Mouse (Mus musculus): ENCODE data around the gene Amn.
A peak's percentile ranks its signal among the peaks of the same experiment; 100 is the strongest.

The Amn gene

DNA sequence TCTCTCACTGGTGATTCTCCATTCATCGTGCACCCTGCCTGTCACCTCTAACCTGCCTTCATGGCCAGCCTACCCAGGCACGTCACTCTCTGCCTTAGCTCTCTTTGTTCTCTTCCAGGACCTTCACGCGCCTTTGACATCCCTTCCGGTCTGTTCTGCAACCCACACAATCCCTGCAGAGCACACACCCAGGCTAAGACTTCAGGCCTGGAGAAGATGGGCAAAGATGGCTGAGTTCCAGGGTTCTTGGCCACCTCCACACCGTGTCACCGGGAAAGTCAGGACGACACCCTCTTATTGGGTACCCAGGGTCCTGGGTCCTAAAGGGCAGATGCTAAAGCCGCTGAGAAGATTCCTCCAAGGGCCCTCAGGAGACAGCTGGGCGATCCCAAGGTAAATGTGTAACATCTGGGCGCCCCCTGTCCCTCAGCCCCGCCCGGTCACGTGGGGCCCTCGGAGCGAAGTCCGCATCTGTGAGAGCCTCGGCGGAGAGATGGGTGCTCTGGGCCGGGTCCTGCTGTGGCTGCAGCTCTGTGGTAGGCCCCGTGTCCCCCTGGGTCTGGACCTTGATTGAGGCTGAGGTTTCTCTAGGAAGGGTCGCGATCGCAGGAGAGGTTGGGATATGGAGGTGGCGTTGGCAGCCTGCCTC, at the start of gene Amn:
Amn (plus strand) TSS at position 467 of the 649 bp plus-strand sequence.
- no peak for DNase-seq (ENCODE audit: low spot score in 2 of 2)

DNA sequence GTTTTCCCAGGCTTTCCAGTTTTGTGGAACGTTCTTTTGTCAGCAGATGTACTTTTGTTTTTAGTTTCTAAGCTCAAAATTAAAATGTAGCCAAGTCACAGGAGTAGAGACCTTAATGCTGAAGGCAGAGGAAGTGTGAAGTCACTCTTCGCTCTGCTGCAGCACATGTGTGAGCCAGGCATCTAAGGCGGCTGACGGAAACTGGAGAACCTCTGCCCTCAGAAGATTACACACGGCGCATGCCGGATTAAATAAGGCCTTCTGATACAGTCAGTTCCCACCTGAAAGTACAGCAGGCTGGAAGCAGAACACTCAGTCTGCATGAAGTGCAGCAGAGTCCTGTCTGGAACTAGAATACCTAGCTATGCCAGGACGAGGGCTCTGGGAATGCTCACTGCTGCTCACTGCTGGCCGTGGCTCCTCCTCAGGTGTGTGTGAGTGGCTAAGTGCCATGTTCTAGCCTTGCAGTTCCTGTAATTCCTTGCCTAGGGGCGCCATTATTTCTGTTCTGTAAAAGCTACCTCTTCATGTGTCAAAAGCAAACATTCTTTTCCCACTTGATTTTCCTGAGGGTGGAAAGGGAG, 45.6 kb upstream of the Amn start:
- DNase-seq (ENCODE audit: low spot score in 2 of 2), result no peak

DNA sequence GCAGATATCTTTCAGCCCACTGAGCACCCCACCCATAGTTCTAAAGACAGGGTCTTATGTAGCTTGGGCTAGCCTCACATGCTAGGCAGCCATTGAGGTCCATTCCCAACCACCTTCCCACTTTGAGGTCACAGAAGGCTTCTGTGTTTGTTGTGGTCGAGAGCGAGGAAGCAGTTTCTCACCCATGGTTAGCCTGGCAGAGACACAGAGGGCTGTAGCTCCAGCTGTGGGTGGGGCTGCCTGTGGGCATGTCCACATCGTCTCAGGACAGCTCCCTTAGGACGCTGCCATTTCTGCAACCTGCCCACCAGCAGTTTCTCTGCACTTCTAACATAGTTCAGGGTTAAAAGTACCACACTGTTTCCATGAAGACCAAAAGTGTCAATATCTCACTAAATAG, 43.5 kb upstream of the Amn start:
- DNase-seq (ENCODE audit: low spot score in 2 of 2), result no peak

DNA sequence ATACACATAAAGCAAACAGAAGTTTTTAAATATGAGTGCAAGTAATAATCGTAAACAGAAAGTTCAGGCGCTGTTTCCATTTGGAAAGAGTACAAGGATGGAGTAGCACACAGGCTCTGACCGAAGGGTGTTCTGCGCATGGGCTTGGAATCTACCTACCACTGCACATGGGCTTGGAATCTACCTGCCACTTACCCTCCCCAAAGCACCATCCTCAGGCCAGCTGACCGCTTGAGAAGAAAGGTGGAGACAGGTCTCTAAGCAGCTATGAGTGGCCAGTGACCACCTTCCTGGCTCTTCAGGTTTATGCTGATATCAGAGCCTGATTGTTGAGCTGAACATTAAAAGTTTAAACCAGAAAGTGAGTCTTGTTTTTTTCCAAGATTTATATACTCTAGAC, 42.4 kb upstream of the Amn start:
- DNase-seq (ENCODE audit: low spot score in 2 of 2), result no peak

DNA sequence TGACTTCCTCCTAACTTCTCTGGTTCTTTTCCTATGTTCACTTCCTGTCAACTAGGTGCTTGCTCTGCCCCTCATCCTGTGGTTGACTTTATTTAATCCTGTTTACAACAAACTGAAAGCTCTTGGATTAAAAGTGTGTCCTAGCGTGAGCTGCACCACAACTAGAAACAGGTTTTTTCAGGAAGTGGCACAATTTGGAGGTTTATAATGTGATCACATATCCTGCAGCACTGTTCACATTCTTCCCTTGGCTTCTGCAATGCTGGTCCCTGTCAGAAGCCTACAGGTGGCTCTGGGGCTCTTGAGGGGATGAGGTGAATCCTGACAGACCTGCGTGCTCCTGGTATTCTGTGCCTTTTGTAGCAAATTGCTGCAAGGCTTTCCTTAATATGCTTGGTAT, 40.1 kb upstream of the Amn start:
- DNase-seq (ENCODE audit: low spot score in 2 of 2), result no peak

DNA sequence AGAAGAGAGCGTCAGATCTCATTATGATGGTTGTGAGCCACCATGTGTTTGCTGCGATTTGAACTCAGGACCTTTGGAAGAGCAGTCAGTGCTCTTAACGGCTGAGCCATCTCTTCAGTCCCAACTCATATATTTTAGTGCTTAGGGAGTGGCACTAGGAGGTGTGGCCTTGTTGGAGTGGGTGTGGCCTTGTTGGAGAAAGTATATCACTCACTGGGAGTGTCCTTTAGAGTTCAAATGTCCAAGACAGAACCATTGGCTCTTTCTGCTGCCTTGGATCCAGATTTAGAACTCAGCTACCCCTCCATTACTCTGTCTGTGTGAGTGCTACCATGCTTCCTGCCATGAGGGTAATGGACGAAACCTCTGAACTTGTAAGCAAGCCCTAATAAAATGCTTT, 37.1 kb upstream of the Amn start:
- DNase-seq (ENCODE audit: low spot score in 2 of 2), result no peak

DNA sequence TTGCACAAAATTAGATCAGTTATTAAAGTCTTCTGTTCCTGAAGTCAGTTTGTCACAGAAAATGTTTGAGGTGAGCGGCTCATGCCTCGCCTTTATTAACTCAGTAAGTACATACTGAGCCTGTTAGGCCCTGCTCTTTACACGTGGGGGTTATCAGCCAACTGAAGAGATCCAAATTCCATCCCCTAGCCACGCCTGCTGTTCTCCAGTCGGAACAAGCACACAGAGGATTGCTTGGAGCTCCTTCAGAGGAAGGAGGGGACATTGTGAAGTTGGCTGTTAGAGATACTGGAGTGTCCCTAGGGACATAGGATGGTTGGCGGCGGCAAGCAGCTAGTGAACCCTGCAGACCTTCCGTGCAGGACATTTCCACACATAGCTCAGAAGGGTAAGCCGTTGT, 36.5 kb upstream of the Amn start:
- DNase-seq (ENCODE audit: low spot score in 2 of 2), result no peak

DNA sequence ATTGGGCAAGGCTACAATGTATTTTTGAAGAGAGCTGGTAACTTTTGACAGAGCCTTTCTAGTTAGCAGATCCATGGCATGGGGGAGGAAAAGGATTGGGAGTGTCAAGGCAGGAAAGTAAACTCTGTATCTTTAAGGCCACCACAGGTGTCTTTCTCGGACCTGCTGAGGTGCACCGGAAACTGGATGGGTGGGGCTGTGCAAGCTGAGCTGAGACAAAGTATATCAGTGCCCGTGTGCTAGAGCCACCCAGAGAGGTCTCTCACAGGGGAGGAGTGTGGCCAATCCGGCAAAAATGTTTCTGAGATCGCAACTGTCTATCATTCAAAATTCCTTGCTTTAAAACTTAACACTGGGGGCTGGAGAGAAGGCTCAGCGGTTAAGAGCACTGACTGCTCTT, 35.3 kb upstream of the Amn start:
- no peak for DNase-seq (ENCODE audit: low spot score in 2 of 2)

DNA sequence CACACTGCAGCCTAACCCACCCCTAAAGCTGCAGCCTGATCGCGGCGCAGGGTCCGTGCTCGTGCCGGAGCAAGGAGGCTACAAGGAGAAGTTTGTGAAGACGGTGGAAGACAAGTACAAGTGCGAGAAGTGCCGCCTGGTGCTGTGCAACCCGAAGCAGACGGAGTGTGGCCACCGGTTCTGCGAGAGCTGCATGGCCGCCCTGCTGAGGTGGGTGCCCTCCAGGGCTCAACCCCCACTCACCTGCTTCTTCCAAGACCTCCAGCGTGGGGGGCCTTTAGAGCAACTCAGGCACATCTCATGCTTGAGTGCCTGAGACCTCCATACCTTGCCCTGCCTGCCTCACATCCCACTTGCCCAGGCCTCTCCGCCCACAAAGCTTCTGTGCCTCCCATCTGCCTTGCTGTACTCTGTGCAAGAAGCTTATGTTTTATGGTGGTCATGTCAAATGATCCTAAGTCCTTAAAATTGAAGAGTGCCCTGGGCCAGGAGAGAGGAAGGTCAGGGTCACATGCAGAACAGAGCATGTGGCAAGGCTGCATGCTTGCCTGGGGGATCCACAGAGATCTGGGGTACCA, 33.2 kb upstream of the Amn start:
- DNase-seq (ENCODE audit: low spot score in 2 of 2), result peak; percentile 29 to 40

DNA sequence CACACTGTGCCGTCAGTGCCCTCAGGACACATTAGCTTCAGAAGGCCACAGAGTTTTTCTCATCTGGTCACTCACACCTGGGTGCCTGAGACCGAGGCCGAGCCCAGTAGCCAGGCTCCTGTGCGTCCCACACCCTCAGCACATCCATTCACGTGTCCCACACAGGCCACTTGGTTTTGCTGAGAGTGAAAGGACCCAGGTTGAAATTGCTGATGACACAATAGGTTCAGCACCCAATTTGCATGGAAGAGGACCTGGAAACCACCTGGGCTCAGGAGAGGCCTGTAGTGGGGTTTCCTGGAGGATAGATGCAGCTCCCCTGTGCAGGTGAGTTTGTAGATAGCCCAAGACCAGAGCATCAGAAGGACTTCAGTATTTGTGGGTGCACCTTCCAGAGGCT, 32.5 kb upstream of the Amn start:
- DNase-seq (ENCODE audit: low spot score in 2 of 2), result no peak

DNA sequence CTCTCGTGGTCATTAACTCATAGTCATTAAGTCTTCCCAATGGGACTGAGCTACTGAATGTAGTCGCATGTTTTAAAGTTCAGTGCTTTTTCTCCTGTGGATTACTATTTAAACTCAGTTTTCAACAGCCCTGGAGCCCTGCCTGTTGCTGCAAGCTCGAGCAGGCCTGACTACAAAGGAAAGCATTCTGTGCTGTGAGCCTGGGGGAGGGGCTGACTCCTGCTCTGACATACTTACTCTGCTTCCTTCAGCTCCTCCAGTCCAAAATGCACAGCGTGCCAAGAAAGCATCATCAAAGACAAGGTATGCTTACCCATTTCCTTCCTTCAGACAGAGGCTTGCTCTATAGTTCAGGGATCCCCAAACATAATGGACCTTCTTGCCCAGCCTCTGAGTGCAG, 32.1 kb upstream of the Amn start:
- DNase-seq (ENCODE audit: low spot score in 2 of 2), result peak in 1 of 2 experiments; percentile 40

DNA sequence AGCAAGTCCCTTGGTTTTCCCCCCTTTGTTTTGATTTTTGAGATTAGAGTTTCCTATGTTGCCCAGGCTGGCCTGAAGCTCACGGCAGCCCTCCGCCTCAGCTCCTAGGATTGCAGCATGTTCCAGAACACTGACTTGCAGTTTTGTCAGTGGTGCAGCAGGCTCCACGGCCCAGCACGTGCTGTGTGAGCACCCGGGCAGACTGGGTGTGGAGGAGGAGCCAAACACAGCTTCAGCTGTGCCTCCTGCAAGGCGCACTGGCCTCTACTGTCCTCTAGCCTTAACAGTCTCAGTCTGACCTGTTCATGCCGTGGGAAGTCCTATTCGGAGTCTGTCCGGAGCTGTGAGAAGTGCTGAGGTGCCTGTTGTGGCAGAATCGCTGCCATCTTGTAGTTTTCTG, 31.0 kb upstream of the Amn start:
- DNase-seq (ENCODE audit: low spot score in 2 of 2), result no peak

DNA sequence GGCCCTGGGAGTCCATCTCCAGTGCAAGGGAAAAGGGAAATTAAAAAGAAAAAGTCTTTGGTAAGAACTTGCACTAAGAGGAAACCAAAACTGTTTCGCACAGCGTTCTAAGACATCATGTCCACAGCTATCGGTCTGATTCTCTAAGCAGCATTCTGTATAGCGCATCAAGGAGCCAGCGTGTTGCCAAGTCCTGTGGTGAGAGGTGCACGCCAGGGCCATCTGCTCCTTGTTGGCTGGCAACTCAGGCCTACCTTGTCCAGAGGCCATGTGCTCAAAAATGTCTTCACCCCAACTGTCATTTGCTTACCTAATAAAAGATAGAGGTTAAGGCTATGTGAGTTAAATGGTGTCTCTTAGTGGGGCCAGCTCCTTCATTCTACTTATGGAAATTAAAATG, 29.0 kb upstream of the Amn start:
- no peak for DNase-seq (ENCODE audit: low spot score in 2 of 2)

DNA sequence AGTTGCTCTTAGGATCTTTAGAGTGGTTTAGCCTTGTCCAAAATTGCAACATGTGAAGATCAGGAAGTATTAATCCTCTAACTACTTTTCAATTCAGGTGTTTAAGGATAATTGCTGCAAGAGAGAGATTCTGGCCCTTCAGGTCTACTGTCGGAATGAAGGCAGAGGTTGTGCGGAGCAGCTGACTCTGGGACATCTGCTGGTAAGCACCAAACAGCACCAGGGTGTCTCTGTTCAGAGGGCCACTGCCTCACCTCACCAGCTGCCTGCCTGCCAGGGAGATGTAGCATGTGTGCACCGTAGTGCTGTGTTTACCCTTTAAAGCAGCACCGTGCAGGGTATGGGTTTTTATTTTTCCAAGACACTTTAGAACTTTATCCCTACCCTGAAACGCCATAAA, 28.5 kb upstream of the Amn start:
- no peak for DNase-seq (ENCODE audit: low spot score in 2 of 2)

DNA sequence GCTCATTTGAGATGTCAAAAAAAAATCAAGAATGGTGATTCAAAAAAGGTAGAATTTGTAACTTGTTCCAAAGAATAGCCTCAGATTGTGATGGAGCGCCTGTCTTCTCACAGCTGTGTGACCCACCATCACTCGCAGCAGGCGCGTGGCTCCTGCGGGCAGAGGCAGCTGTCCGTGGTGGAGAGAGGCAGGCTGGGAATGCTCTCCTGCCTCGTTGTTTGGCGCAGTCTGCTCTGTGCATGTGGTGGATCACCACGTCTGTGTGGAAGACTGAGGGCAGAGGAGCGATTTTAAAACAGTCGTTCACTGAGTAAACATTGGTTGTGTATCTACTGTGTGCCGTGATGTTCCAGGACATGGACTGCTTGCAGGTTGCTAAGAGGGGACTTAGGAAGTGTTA, 27.2 kb upstream of the Amn start:
- DNase-seq (ENCODE audit: low spot score in 2 of 2), result no peak

DNA sequence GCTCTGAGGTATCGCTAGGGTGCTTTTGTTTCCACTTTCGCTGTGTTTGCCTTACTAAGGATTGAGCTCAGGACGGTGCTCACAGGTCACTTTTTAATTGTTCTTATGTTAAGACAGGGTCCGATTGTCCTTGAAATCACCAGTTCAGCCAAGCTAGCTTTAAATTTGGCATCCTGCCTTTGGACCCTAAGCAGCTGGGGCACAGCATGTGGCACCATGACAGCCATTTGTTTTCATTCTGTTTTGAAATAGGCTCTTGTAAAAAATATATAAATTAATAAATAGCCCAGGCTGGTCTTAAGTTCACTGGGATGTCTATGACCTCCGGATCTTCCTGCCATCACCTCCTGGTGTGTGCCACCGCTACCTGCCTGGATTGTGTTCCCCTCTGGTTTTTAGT, 25.8 kb upstream of the Amn start:
- no peak for DNase-seq (ENCODE audit: low spot score in 2 of 2)

DNA sequence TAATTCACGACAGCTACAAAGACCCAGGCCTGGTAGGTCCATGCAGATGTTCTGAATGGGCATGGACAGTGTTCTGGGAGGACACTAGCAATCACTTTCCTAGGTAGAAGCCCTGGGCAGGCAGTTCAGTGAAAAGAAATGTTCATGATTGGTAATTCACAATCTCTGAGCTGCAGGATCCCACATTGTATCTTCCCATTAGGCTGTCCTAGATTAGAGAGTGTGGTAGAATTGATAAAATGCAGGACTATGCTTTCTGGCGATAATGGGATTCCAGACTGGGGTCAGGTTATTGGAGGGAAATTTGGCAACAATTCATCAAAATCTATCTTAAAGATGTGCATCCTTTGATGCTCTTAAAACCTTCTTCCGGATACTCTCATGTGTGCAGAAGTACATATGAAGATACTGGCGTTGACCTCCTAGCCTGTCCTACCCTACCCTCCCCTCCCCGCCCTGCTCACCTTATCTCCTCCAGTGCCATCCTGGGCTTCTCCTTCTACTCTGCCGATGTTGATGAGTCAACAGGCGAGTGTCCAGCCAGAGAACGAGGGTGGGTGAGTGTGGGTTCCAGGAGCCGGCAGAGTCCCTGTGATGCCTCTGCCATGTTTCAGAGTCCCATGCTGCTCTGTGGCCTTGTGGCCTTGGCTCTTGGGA, 24.0 kb upstream of the Amn start:
- no peak for DNase-seq (ENCODE audit: low spot score in 2 of 2)

DNA sequence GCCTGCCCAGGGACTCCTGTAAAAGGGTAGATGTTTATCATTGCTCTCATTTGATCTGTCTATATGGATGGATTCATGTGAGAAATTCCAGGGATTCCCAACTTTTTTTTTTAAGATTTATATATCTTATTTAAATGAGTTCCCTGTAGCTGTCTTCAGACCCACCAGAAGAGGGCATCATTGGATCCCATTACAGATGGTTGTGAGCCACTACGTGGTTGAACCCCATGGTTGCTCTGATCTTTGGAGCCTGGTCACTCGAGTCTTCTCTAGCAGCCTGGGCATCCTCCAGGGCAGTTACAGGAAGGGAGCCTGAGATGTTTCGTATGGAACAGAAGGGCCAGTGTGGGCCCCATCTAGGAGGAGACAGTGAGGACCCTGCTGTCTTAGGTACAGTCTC, 21.8 kb upstream of the Amn start:
- no peak for DNase-seq (ENCODE audit: low spot score in 2 of 2)

DNA sequence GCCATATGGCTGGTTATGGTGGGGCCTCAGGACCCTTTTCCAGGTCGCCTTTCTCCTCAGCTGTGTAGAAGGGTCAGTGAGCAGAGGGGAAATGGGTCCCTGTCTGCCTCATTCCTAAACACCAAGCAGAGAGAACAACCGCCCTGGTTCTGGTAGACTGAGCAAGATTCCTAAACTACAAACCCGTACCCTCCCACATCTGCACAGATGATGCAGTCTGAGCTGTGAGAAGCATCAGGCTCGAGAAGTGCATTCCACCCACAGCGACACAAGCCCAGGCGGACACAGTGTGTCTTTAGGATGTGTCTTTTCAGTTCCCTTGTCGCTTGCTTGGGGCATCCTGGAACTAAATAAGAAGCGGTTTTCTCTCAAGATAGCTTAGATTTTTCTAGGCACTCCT, 20.8 kb upstream of the Amn start:
- peak; percentile 47 to 51 for DNase-seq (ENCODE audit: low spot score in 2 of 2)

DNA sequence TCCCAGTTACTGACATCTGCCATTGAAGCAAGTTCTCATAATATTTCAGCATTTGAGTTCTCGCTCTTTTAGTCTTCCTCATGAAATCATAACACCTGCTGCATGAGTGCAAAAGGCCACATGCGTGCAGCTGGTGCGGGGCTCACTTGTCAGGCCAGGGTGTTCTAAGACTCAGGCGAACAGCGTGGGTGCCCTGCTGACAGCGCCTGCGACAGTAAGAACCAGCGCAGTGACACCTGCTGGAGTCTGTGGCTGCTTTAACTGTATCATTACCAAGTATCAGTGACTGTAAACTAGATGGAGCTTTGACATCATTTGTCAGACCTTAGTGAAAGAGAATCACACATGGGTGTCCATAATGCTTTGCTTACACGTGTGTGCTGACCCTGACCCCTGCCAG, 19.7 kb upstream of the Amn start:
- peak in 1 of 2 experiments; percentile 25 for DNase-seq (ENCODE audit: low spot score in 2 of 2)

DNA sequence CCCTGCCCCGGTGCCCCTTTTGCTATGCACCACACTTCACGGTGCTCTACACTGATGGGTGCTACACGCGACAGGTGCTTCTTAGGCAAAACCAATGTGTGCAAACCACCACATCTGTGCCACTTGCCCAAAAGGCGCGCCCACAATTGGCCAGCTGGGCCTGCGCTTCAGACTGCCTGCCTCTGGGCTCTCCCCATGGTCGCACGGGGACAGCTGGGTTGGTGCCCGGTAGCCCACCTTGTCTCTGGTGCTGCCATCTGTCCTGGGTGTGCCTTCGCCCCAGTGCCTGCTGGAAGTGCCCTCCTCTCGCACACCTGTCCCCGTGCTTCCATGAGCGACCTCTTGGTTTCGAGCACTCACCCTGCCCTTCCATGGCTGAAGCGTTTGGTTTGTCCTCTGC, 7.2 kb upstream of the Amn start:
- DNase-seq (ENCODE audit: low spot score in 2 of 2), result no peak

DNA sequence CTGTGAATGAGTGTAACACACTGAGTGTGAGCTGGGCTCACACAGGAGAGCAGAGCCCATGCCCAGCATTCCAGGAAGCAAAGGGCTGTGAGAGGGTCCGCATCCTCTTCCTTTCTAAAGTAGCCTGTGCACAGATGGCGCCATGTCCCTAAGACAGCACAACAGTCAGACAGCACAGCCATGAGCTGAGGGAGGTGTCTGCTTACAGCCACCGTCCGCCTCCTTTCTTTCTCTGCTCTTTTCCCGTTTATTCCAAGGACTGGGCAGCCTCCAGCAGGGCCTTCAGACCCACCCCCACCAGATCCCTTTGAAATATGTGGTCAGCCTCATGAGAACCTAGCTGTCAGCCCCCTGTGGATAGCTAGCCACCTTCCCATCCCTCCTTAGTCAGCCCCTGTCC, 5.7 kb upstream of the Amn start:
- DNase-seq (ENCODE audit: low spot score in 2 of 2), result no peak

DNA sequence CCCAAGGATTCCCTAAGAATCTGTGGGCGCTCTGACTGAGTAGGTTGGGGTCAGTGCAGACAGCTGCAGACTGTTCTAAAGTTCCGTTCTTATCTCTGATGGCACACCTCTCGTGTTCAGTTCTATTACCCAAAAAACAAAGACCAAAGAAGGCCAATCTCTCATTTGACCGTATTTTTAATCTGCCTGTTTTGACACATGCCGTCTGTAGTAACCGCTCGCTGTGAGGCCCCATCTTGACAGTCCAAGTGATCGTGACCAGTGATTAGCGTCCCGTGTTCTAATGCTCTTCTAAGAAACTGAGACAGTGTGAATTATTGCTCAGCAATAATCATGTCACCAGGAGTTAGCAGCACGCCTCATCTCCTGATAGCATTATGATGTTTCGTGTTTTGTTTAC, 4.3 kb upstream of the Amn start:
- no peak for DNase-seq (ENCODE audit: low spot score in 2 of 2)
